In genomic region chr11:119636371-119636883, GRCm38 (mm10) we compare ENCODE assay signal across 11 mouse cellular contexts.
"Had no signal": no experiment of that assay in that cellular context is flagged by ENCODE, and none has a peak within 500 bp of the region (broad histone marks: within the 10 kb centered on the region; RNA-seq: fewer than 3 reads in every experiment).

No protein-coding gene starts in this region.

- DNase-seq: kidney, adult 2 months; kidney, postnatal 36 days; layer of hippocampus, adult 9-11 months; liver, embryonic 13.5 days; lung, adult 2 months; lung, postnatal 14 days; lung, postnatal 4 days; thymus, adult 18-20 months; thymus, postnatal 36 days had no signal

- H3K9me3 ChIP-seq: liver, embryonic 13.5 days; midbrain, embryonic 12.5 days had no signal

- H3K27ac ChIP-seq: kidney, postnatal 0 days; liver, embryonic 13.5 days; midbrain, embryonic 12.5 days had no signal

- H3K36me3 ChIP-seq: liver, embryonic 13.5 days; midbrain, embryonic 12.5 days had no signal

- H3K4me3 ChIP-seq: liver, embryonic 13.5 days; midbrain, embryonic 12.5 days had no signal

- H3K27me3 ChIP-seq: liver, embryonic 13.5 days; midbrain, embryonic 12.5 days had no signal
